Mouse (Mus musculus) cerebellum, postnatal 14 days (tissue): ENCODE measurements around the gene Olfr457.
"Not testable (repeated sequence)": the region's sequence is repeated elsewhere in the genome, so short reads cannot be mapped to it uniquely, and the experiment has no call there.

Experiments
- DNase-seq, 2 experiments: peaks; one replicate each; pipeline ENCODE4 v3.0.0; 2021; ENCODE audit warnings: mixed read lengths in 2 of 2

Olfr457 gene

GRCm38 (mm10) chr6:42476235-42476634 lies at the start of gene Olfr457:
Olfr457 (minus strand) TSS chr6:42476335.
- no peak for DNase-seq

GRCm38 (mm10) chr6:42513461-42513860 lies 37.3 kb upstream of the Olfr457 start:
- no peak for DNase-seq

GRCm38 (mm10) chr6:42509311-42509710 lies 33.2 kb upstream of the Olfr457 start:
- DNase-seq = no peak

GRCm38 (mm10) chr6:42503478-42503877 lies 27.3 kb upstream of the Olfr457 start:
- no peak for DNase-seq

- no peak for DNase-seq
Measured at GRCm38 (mm10) chr6:42489731-42490130, 13.6 kb upstream of the Olfr457 start.

- no peak for DNase-seq
Measured at GRCm38 (mm10) chr6:42487114-42487513, 11.0 kb upstream of the Olfr457 start, which contains the start of gene Olfr456. Olfr456 (minus strand) TSS chr6:42487214.

GRCm38 (mm10) chr6:42484633-42485032 lies 8.5 kb upstream of the Olfr457 start:
- DNase-seq = no peak

- not testable (repeated sequence) for DNase-seq
Measured at GRCm38 (mm10) chr6:42471298-42471697, 4.8 kb downstream of the Olfr457 start.

GRCm38 (mm10) chr6:42470542-42470941 lies 5.6 kb downstream of the Olfr457 start:
- no peak for DNase-seq

- no peak for DNase-seq
Measured at GRCm38 (mm10) chr6:42465096-42465495, 11.0 kb downstream of the Olfr457 start, which contains the start of gene Olfr458. Olfr458 (minus strand) TSS chr6:42465196.

- DNase-seq = no peak
Measured at GRCm38 (mm10) chr6:42447381-42447780, 28.8 kb downstream of the Olfr457 start.

GRCm38 (mm10) chr6:42444491-42444890 lies 31.6 kb downstream of the Olfr457 start:
- DNase-seq = no peak

GRCm38 (mm10) chr6:42441395-42441794 lies 34.7 kb downstream of the Olfr457 start:
- DNase-seq = no peak

- no peak for DNase-seq
Measured at GRCm38 (mm10) chr6:42435490-42435889, 40.6 kb downstream of the Olfr457 start.

- no peak for DNase-seq
Measured at GRCm38 (mm10) chr6:42434446-42434845, 41.7 kb downstream of the Olfr457 start, which contains the start of gene Tas2r126. Tas2r126 (plus strand) TSS chr6:42434535.

GRCm38 (mm10) chr6:42433554-42433953 lies 42.6 kb downstream of the Olfr457 start:
- no peak for DNase-seq

- DNase-seq = no peak
Measured at GRCm38 (mm10) chr6:42426337-42426736, 49.8 kb downstream of the Olfr457 start.

- no peak for DNase-seq
Measured at GRCm38 (mm10) chr6:42424472-42424871, 51.7 kb downstream of the Olfr457 start.

- DNase-seq = no peak
Measured at GRCm38 (mm10) chr6:42421439-42421838, 54.7 kb downstream of the Olfr457 start.

GRCm38 (mm10) chr6:42419443-42419842 lies 56.7 kb downstream of the Olfr457 start:
- no peak for DNase-seq
